Mouse (Mus musculus) left cerebral cortex, postnatal 36 days (tissue): ENCODE measurements around the gene Cdk12. TPM values are rescaled to one million over a fixed set of nuclear protein-coding genes. Genes with fewer than 3 reads are reported as not detected.

Source experiments
- DNase-seq, 2 experiments: peaks; one replicate each; pipeline ENCODE4 v3.0.0; 2021 to 2022; ENCODE audit warnings: low spot score in 2 of 2, mixed read lengths in 1 of 2
- intact Hi-C: fragments of 180-260 bp; cut with DNase I; formaldehyde crosslinking; loops from one replicate; pipeline ENCODE4 v1.15.1; 2025
- total RNA-seq, 2 experiments: library from RNA; stranded (reverse); gene quantifications; 2 replicates each; pipeline ENCODE4 v1.2.3; 2021

Gene Cdk12
- total RNA-seq, 2 experiments from 2014 or later = 34.4 to 44.4 TPM

DNA sequence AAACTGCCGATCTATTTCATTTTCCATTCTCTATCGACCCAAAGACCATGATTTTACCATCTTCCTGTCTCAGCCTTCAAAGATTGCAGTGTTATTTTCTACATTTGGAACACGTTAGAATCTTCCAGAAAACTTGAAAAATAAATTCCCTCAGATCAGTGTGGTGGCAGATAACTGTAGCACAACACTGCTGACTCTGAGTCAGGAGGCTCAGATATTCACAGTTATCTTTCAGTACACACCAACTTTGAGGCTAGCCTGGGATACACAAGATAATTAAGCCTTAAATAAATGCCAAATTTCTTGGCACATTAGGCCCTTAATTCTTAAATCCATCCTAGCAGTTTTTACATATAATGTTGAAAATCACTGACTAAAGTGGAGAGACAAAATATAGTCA, 41.6 kb downstream of the Cdk12 start:
- intact Hi-C loops = loop anchor here (5.0 kb wide), 1 partner anchor 142 kb away; no protein-coding TSS in a partner anchor
- DNase-seq = no peak

DNA sequence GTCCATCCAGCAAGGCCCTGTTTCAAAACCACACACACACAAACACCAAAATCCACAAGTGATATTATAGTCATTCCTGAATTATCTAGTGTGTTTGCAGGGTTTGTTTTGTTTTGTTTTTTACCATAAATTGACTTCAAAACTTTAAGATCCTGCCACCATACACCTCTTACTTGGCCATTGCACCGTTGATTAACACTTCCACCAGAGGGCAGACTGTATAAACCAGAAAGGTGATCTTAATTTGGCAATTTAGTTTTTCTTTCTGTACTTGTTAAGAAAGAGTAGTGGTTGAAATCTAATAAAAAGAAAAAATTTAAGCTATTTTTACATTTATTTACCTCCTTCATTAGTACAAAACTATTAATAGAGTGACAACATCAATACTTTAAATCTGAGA, 44.5 kb downstream of the Cdk12 start:
- intact Hi-C loops = no loop called here

DNA sequence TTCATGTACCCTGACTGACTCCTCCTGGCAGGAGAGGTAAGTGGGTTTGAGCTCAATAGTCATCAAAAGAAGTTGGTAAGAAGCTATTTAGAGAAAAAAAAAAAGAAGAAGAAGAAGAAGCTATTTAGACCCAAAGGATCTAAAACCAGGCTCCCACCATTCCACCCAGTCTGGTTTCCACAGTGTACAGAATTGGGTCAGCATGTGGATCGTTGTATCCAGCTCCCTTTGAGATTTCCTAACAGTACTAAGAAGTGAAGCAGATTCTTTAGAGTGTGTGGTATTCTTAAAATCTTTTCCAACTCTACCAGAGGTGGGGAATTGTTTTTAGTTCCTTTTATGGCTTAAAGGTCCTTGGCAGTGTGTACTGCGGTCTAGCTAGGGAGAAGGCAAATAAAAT, 50.9 kb downstream of the Cdk12 start:
- intact Hi-C loops = no loop called here
- DNase-seq = no peak

More for the DNA sequence above, 44.5 kb downstream of the Cdk12 start:
- no peak for DNase-seq

DNA sequence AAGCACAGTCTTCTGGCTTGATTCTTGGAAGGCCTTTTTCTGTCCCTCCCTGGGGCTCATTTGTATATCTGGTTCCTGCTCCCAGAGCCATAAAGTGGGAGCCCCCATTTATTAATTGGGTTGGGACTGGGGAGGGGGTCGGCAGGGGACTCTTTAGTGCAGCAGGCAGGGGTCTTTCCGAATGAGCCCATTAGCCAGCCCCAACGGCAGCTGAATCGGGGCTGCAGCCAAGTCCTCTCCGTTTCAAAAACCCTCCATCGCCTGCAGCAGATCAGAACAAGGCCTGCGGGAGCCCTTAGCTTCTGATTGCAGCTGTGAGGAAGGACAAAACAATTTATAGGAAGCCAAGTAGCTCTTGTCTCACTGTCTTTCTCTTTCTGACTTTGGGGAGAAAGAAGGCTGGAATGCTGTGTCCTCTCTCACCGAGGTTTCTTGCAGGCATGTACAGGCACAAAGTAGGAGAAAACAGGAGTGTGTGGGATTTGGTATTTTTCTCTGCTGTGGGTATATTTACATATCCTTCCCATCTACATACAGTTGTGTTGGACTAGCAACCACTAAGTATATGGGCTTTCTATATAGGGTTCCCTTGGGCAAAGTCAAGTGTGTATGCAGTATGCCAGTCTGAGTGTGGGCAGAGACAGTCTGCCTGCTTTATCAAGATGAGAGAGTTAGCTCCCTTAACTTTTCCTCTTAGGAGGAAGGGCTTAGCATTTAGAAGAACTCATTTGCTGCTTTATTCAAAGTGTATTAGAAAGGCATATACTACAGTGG, 58.0 kb downstream of the Cdk12 start:
- DNase-seq = no peak
- intact Hi-C loops = loop anchor here (10.0 kb wide), 1 partner anchor 194 kb away; no protein-coding TSS in a partner anchor

- intact Hi-C loops = loop anchor here (1.0 to 10.0 kb wide), 4 partner anchors 32 to 190 kb away; partner anchors contain the start of gene Pnmt
- peak; percentile 81 to 85 for DNase-seq
These were observed 62.2 kb downstream of the Cdk12 start for GRCm38 (mm10) chr11:98265039-98265438.

GRCm38 (mm10) chr11:98265891-98266290, 63.0 kb downstream of the Cdk12 start:
- intact Hi-C loops = loop anchor here (1.0 to 10.0 kb wide), 4 partner anchors 31 to 189 kb away; partner anchors contain the start of gene Pnmt
- no peak for DNase-seq

GRCm38 (mm10) chr11:98266699-98267402, 64.0 kb downstream of the Cdk12 start:
- peak in 1 of 2 experiments; percentile 2 for DNase-seq
- intact Hi-C loops = loop anchor here (5.0 to 10.0 kb wide), 2 partner anchors 120 to 188 kb away; partner anchors contain the start of gene Pnmt

GRCm38 (mm10) chr11:98270066-98270465, 67.2 kb downstream of the Cdk12 start:
- intact Hi-C loops = no loop called here
- DNase-seq = peak; percentile 62 to 72

DNA sequence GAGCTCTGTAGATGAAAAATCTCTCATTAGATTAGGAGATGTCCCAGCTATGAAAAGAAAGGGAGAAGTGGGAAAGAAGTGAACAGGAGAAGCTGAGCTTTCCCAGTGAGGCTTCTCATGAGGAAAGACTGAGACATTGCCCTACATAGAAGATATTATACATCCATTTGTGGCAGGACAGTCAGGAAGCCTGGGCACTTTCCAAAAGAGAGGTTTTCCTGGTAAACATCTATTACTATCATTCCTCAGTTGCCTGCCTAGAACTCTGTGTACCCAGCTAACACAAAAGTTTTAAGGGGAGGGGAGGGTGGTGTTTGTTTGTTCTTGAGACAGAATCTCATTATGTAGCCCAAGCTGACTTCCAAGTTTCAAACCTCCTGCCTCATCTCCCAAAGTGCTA, 67.6 kb downstream of the Cdk12 start:
- DNase-seq = no peak
- intact Hi-C loops = no loop called here

DNA sequence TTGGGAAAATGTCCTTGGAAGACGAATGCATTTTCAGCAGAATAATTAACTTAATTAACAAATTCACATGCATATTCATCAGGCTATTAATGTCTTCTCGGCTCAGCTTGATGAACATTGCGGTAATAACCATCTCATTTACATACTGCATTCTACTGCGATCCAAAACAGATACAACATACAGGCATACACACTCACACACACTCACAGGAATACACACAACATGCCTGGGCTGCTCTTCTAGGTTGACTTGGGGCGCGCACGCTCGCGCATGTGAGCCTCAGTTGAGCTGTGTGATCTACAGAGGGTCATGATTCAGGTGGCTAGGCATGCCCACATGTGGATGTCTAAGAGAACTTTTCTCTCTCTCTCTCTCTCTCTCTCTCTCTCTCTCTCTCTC, 80.9 kb downstream of the Cdk12 start:
- intact Hi-C loops = no loop called here
- no peak for DNase-seq

GRCm38 (mm10) chr11:98284230-98284629, 81.4 kb downstream of the Cdk12 start:
- intact Hi-C loops = no loop called here
- DNase-seq = peak; percentile 51 to 63

DNA sequence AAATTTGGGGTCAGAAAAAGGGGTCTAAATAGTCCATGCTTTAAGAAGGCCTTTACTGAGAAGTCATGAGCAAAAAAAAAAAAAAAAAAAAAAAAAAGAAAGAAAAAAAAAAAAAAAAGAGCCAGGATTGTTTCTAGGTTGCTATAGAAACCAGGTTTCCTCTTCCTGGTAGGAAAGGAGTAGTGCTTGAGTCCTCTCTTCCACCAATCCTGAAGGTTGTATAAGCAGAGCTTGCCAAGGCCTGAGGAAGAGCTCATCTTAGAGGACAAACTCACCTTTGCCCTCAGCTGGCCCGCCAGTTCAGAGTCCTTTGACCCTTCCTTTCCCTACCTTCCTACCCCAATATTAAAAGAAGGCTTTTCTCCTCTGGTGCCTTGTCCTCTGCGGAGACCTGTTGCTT, 82.5 kb downstream of the Cdk12 start:
- DNase-seq = no peak
- intact Hi-C loops = no loop called here

DNA sequence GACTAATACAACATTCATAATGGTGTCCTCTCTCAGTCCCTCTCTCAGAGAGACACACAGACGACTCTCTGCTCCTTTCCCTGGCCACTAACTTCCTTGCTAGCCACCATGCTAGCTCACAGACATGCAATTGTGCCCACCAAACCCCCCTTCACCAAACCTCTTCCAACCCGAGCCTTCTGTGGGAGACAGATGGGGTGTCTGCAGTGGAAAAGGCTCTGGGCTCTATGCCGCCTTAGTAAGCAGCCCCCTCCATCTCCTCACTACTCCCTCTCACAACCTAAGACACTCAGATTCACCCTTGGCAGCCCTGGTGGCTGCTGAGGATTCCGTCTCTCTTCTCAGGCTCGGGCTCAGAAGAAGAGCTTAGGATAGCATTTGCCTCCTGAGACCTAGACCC, 84.7 kb downstream of the Cdk12 start:
- intact Hi-C loops = no loop called here
- DNase-seq = no peak

GRCm38 (mm10) chr11:98287961-98288360, 85.1 kb downstream of the Cdk12 start:
- DNase-seq = no peak
- intact Hi-C loops = no loop called here

GRCm38 (mm10) chr11:98289873-98290272, 87.0 kb downstream of the Cdk12 start:
- peak; percentile 39 to 48 for DNase-seq

GRCm38 (mm10) chr11:98290906-98291305, 88.0 kb downstream of the Cdk12 start:
- DNase-seq = no peak
- intact Hi-C loops = no loop called here

More at GRCm38 (mm10) chr11:98289873-98290272, 87.0 kb downstream of the Cdk12 start:
- intact Hi-C loops = no loop called here

GRCm38 (mm10) chr11:98293070-98293469, 90.2 kb downstream of the Cdk12 start:
- intact Hi-C loops = no loop called here
- DNase-seq = no peak

- intact Hi-C loops = no loop called here
- peak; percentile 79 to 88 for DNase-seq
These were observed 91.5 kb downstream of the Cdk12 start for GRCm38 (mm10) chr11:98294188-98295012.

DNA sequence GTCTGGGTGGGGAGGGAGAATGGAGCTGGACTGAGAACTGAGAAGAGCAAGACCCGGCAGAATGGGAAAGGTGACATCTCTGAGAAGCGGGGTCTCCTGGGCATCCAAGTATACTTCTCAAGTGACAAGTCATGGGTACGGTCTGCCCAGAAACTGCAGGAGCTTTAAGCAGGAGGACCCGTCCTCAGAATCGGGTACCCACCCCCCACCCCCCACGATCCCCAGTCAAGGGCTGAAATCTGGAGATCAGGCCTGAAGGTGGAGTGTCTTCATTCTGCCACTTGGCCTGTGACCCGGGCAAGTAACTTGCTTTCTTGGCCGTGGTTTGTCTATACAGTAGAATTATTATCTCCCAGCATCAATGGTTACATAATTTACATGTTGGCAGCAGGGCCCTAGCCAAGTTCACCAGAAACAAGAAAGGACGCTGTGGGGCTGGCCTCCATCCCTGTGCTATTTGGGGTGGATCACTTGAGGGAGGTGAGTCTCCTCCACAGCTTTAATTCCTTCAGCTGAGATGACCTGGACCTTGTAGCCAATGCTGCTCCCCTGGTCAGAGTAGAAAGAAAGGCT, 92.2 kb downstream of the Cdk12 start:
- DNase-seq = peak in 1 of 2 experiments; percentile 44
- intact Hi-C loops = no loop called here
